Mouse (Mus musculus) hindbrain, embryonic 13.5 days (tissue): ENCODE data around the gene Tldc2. TPM values are rescaled to one million over a fixed set of nuclear protein-coding genes. Genes with fewer than 3 reads are reported as not detected.

Source experiments
- ATAC-seq: fragments of 200-750 bp; cut with Nextera tagmentation; 2 replicates; pipeline ENCODE4 v1.8.0; 2017; ENCODE audit warnings: moderate TSS enrichment; ENCODE audit not compliant: low FRiP score
- H3K27ac ChIP-seq: fragments of 300-500 bp; sonication (generic); 2 replicates; pipeline ENCODE4 v1.5.1; 2015; ENCODE audit warnings: inconsistent platforms, mild to moderate bottlenecking, moderate library complexity
- H3K27me3 ChIP-seq: fragments of 300-500 bp; sonication (generic); 2 replicates; pipeline ENCODE4 v1.6.1; 2015; ENCODE audit warnings: mild to moderate bottlenecking, inconsistent platforms
- H3K36me3 ChIP-seq: fragments of 300-500 bp; sonication (generic); 2 replicates; pipeline ENCODE4 v1.6.1; 2015; ENCODE audit warnings: mild to moderate bottlenecking, inconsistent platforms
- H3K4me1 ChIP-seq: fragments of 300-500 bp; sonication (generic); replicated peaks from 2 replicates; pipeline ENCODE4 v1.6.1; 2015; ENCODE audit warnings: inconsistent platforms
- H3K4me2 ChIP-seq: fragments of 300-500 bp; sonication (generic); 2 replicates; pipeline ENCODE4 v1.6.1; 2015; ENCODE audit warnings: inconsistent platforms, mild to moderate bottlenecking, moderate library complexity
- H3K4me3 ChIP-seq: fragments of 300-500 bp; sonication (generic); 2 replicates; pipeline ENCODE4 v1.5.1; 2015; ENCODE audit warnings: mild to moderate bottlenecking, inconsistent platforms
- H3K9ac ChIP-seq: fragments of 300-500 bp; sonication (generic); 2 replicates; pipeline ENCODE4 v1.6.1; 2015; ENCODE audit warnings: mild to moderate bottlenecking, inconsistent platforms
- H3K9me3 ChIP-seq: fragments of 300-500 bp; sonication (generic); 2 replicates; pipeline ENCODE4 v1.6.1; 2016; ENCODE audit warnings: inconsistent platforms
- WGBS: fragments of 180-500 bp; shearing (Covaris S2); methylation state at CpG from one replicate; pipeline ENCODE4 v1.1.7; 2015; 5-methylcytosine and 5-hydroxymethylcytosine counted together
- polyA plus RNA-seq: library from polyadenylated mRNA; unstranded; fragments of >200 nt; fragmentation: Nextera tagmentation; extraction: Ambion mirVana; gene quantifications from 2 replicates; pipeline ENCODE4 v1.2.1, GENCODE M21; 2015

Tldc2 gene
- polyA plus RNA-seq, 1 experiment from 2014 or later, result not detected

GRCm38 (mm10) chr2:157074186-157074724 is 12.6 kb upstream of the Tldc2 start:
- peak overlapping the region; percentile 100; the same call in 1 of the 2 replicates for H3K9ac ChIP-seq
- H3K9me3 ChIP-seq, result no peaks in the 10 kb centered on the region
- H3K36me3 ChIP-seq, result peaks cover 19% of the 10 kb centered on the region
- no peak for ATAC-seq
- H3K27me3 ChIP-seq, result no peaks in the 10 kb centered on the region
- 65% methylated on average over 9 of the region's 9 CpGs for WGBS
- H3K27ac ChIP-seq, result peak overlapping the region; percentile 44
- H3K4me2 ChIP-seq, result peak overlapping the region; percentile 85
- H3K4me1 ChIP-seq, result peaks cover 84% of the 10 kb centered on the region
- H3K4me3 ChIP-seq, result peak overlapping the region; percentile 97; the same call in 1 of the 2 replicates

DNA sequence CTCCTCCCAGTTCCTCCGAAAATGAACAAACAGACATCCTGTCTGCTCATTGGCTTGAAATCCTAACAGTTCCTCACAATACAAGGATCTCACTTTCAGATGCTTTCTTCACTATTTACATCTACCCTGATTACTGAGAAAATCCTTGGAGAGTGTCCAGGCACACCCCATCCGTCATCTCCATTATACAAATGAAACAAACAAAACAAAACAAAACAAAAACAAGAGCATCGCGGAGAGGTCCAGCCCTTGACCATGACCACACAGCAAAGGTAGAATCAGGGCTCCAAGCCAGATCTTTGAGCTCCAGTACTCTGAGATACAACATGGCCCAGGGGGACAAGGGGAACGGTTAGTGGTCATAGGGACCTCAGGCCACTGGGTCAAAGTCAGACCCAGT is 12.1 kb upstream of the Tldc2 start:
- H3K4me1 ChIP-seq, result peaks cover 82% of the 10 kb centered on the region
- H3K9ac ChIP-seq, result 0 out of 2 replicates have a peak overlapping the region, but pooled peaks have one; percentile 100
- peak overlapping the region; percentile 44 for H3K27ac ChIP-seq
- H3K9me3 ChIP-seq, result no peaks in the 10 kb centered on the region
- peak overlapping the region; percentile 97 for H3K4me3 ChIP-seq
- peaks cover 19% of the 10 kb centered on the region for H3K36me3 ChIP-seq
- peak overlapping the region; percentile 85 for H3K4me2 ChIP-seq
- no peaks in the 10 kb centered on the region for H3K27me3 ChIP-seq
- WGBS, result 62% methylated on average over 5 of the region's 5 CpGs
- no peak for ATAC-seq

- Histone ChIP-seq H3K4me1 (peaks cover 81% of the 10 kb centered on the region), H3K4me2 (peak overlapping the region; percentile 85), H3K9ac (peak overlapping the region; percentile 100), H3K4me3 (peak overlapping the region; percentile 97), H3K9me3 (no peaks in the 10 kb centered on the region), H3K36me3 (peaks cover 19% of the 10 kb centered on the region), H3K27ac (no peak overlapping the region), H3K27me3 (no peaks in the 10 kb centered on the region)
- 77% methylated on average over 3 of the region's 3 CpGs for WGBS
- ATAC-seq, result no peak
Measured at GRCm38 (mm10) chr2:157075226-157075625, 11.6 kb upstream of the Tldc2 start.

GRCm38 (mm10) chr2:157075685-157076084 is 11.2 kb upstream of the Tldc2 start:
- Histone ChIP-seq H3K4me1 (peaks cover 77% of the 10 kb centered on the region), H3K27ac (no peak overlapping the region), H3K36me3 (peaks cover 19% of the 10 kb centered on the region), H3K9ac (peak overlapping the region; percentile 100), H3K4me2 (peak overlapping the region; percentile 85), H3K4me3 (peak overlapping the region; percentile 97), H3K27me3 (no peaks in the 10 kb centered on the region), H3K9me3 (no peaks in the 10 kb centered on the region)
- no peak for ATAC-seq
- 60% methylated on average over 3 of the region's 3 CpGs for WGBS

DNA sequence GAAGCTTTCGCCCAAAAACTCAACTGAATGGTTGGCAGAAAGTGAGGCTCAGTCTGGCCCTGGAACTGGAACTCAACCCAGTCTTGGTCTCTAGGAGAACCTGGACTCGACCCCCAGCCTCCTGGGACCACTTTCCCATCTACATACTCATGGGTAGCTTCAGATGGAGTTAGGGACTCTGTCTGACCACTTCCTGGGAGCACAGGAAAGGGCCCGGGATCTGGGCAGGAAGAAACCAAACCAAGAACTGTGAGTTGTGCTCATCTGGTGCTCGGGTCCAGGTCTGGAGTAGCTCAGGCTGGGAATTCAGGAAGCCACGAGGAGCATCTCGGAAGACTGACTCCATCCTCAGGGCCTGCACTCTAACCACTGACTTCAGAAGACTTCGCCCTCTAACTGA is 10.3 kb upstream of the Tldc2 start:
- no peak for ATAC-seq
- WGBS, result 88% methylated on average over 7 of the region's 7 CpGs
- no peaks in the 10 kb centered on the region for H3K27me3 ChIP-seq

GRCm38 (mm10) chr2:157077160-157077559 is 9.7 kb upstream of the Tldc2 start:
- WGBS, result 10% methylated on average over 5 of the region's 5 CpGs
- Histone ChIP-seq H3K9ac (peak overlapping the region; percentile 100), H3K4me3 (peak overlapping the region; percentile 97), H3K9me3 (no peaks in the 10 kb centered on the region), H3K4me2 (peak overlapping the region; percentile 85), H3K27me3 (no peaks in the 10 kb centered on the region), H3K36me3 (peaks cover 19% of the 10 kb centered on the region), H3K4me1 (peaks cover 66% of the 10 kb centered on the region), H3K27ac (peak overlapping the region; percentile 99)
- ATAC-seq, result no peak

More for the DNA sequence above, 10.3 kb upstream of the Tldc2 start:
- H3K4me1 ChIP-seq, result peaks cover 68% of the 10 kb centered on the region
- H3K4me2 ChIP-seq, result peak overlapping the region; percentile 85
- peak overlapping the region; percentile 100 for H3K9ac ChIP-seq
- no peaks in the 10 kb centered on the region for H3K9me3 ChIP-seq
- H3K4me3 ChIP-seq, result peak overlapping the region; percentile 97
- peaks cover 19% of the 10 kb centered on the region for H3K36me3 ChIP-seq
- H3K27ac ChIP-seq, result peak overlapping the region; percentile 99; the same call in 1 of the 2 replicates

DNA sequence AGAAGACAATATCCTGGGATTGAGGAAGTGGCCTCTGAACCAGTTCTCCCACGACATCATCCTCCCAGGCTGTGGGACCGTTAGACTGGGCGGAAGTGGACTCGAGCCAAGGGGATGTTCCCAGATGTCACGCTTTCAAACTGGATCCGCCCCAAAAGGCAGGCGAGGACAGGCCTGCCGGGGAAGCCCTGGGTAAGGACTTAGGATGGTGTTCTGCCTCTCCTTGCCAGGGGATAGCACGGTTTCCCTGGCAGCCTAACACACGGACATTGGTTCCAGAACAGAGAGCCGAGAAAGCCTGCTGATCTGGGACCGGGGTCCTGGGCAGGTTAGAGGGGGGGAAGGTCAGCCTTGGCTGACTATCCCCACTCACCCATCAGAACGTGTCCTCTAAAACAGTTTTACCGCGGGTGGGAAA is 9.2 kb upstream of the Tldc2 start:
- WGBS, result 0% methylated on average over 15 of the region's 15 CpGs
- ATAC-seq, result peak; percentile 9; the same call in 1 of the 2 replicates
- Histone ChIP-seq H3K36me3 (peaks cover 16% of the 10 kb centered on the region), H3K27ac (peak overlapping the region; percentile 99), H3K4me2 (peak overlapping the region; percentile 85), H3K27me3 (no peaks in the 10 kb centered on the region), H3K9ac (peak overlapping the region; percentile 100), H3K9me3 (no peaks in the 10 kb centered on the region), H3K4me3 (peak overlapping the region; percentile 97), H3K4me1 (peaks cover 65% of the 10 kb centered on the region)

DNA sequence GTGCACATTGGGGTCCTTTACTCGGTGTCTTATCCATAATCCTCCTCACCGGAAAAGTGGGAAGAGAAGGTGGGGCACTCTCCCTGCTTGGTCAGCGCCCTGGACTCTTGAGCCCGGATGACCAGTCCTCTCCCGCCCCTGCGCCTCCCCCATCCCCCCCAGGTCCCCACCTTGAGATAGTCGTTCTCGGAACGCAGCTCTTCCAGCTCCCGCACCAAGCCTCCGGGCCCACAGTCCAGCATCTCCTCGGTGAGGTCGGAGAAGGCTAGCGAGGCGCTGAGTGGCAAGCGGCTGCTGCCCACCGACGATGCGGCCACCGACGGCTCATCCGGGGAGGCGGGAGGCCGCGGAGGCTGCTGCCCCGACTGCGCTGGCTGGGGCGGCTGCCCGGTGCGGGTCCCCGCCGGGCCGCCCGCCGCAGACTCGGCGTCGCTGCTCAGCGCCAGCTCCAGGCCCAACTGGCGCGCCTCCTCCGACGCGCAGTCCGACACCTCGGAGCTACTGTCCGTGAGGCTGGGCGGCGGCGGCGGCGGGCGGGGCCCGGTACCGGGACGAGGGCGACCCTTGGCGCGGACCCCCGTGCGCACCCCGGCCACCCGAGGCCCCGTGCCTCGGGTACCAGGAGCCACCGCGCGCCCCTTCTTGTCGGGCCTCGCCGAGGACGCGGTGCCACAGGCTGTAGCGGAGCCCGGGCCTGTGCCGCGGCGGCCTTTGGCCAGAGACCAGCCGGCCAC is 8.6 kb upstream of the Tldc2 start:
- no peaks in the 10 kb centered on the region for H3K9me3 ChIP-seq
- H3K4me2 ChIP-seq, result peak overlapping the region; percentile 85
- H3K9ac ChIP-seq, result peak overlapping the region; percentile 100
- peak overlapping the region; percentile 99 for H3K27ac ChIP-seq
- peaks cover 11% of the 10 kb centered on the region for H3K36me3 ChIP-seq
- peak overlapping the region; percentile 97 for H3K4me3 ChIP-seq
- ATAC-seq, result no peak; the same call in 1 of the 2 replicates
- H3K27me3 ChIP-seq, result no peaks in the 10 kb centered on the region
- WGBS, result under 1% methylated on average over 67 of the region's 79 CpGs
- peaks cover 59% of the 10 kb centered on the region for H3K4me1 ChIP-seq

- peak within 1 kb of the TSS; percentile 99 for H3K27ac ChIP-seq
- no peaks in the 10 kb centered on the region for H3K9me3 ChIP-seq
- peak within 1 kb of the TSS; percentile 100 for H3K9ac ChIP-seq
- H3K36me3 ChIP-seq, result peaks cover 5% of the 10 kb centered on the region
- ATAC-seq, result peak; percentile 90
- H3K27me3 ChIP-seq, result no peaks in the 10 kb centered on the region
- H3K4me1 ChIP-seq, result peaks cover 51% of the 10 kb centered on the region
- peak within 1 kb of the TSS; percentile 97 for H3K4me3 ChIP-seq
- H3K4me2 ChIP-seq, result peak within 1 kb of the TSS; percentile 85
- WGBS, result under 1% methylated on average over 105 of the region's 136 CpGs
Measured at GRCm38 (mm10) chr2:157078793-157079700, 7.8 kb upstream of the Tldc2 start, which contains the start of gene Soga1. TSS of gene Soga1 (minus strand) at chr2:157079254.

- Histone ChIP-seq H3K4me3 (peak overlapping the region; percentile 97), H3K4me1 (peaks cover 44% of the 10 kb centered on the region), H3K27me3 (no peaks in the 10 kb centered on the region), H3K9ac (peak overlapping the region; percentile 100), H3K4me2 (peak overlapping the region; percentile 85), H3K27ac (peak overlapping the region; percentile 99), H3K36me3 (peaks cover 5% of the 10 kb centered on the region), H3K9me3 (no peaks in the 10 kb centered on the region)
- 4% methylated on average over 16 of the region's 16 CpGs for WGBS
- ATAC-seq, result no peak; the same call in 1 of the 2 replicates
Measured at GRCm38 (mm10) chr2:157079701-157080180, 7.1 kb upstream of the Tldc2 start.

GRCm38 (mm10) chr2:157081331-157081730 is 5.5 kb upstream of the Tldc2 start:
- 96% methylated on average over 8 of the region's 8 CpGs for WGBS
- Histone ChIP-seq H3K27ac (no peak overlapping the region), H3K9ac (no peak overlapping the region), H3K9me3 (no peaks in the 10 kb centered on the region), H3K27me3 (no peaks in the 10 kb centered on the region), H3K36me3 (peaks cover 4% of the 10 kb centered on the region), H3K4me2 (no peak overlapping the region), H3K4me1 (peaks cover 32% of the 10 kb centered on the region), H3K4me3 (no peak overlapping the region)
- ATAC-seq, result no peak
